Mouse (Mus musculus): ENCODE data around the gene Cntn4. TPM values are rescaled to one million over a fixed set of nuclear protein-coding genes. Genes with fewer than 3 reads are reported as not detected.

The Cntn4 gene
- total RNA-seq, 2 experiments from 2014 or later, result not detected

DNA sequence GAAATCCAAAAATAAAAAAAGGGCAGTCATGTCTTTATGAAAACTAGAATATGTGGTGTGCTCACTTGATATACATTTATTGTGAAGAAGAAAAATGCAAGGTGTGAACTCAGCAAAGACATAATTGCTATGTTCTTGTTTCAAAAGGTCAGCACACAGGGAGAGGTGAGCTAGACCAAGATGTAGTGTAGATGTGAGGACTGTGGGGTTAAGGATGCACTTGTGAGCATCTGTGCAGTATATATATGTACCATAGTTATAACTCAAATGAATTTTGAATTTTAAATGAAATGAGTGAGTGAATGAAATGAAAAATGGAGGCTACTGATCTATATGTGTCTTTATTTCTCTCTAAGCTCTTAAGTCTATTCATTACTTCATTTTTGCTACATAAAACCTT, 401.2 kb downstream of the Cntn4 start:
- DNase-seq, result no peak

DNA sequence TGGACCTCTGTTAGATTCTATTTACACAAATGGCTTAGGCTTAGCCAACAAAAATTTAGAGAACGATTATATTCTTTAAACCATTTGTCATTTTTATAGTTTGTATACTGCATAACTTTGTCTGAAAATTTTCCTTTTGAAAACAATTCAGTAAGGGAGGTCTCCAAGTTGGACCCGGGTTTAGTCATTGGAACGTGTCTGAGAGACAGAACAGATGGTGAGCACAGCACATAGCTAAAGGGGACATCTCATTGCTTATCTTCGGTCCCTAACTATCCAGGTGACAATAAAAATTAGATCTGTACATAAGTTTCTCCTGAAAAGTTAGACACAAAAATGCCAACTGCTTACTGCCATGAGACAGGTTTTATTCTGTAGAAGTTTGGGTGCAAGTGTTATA, 420.4 kb downstream of the Cntn4 start:
- no peak for DNase-seq

DNA sequence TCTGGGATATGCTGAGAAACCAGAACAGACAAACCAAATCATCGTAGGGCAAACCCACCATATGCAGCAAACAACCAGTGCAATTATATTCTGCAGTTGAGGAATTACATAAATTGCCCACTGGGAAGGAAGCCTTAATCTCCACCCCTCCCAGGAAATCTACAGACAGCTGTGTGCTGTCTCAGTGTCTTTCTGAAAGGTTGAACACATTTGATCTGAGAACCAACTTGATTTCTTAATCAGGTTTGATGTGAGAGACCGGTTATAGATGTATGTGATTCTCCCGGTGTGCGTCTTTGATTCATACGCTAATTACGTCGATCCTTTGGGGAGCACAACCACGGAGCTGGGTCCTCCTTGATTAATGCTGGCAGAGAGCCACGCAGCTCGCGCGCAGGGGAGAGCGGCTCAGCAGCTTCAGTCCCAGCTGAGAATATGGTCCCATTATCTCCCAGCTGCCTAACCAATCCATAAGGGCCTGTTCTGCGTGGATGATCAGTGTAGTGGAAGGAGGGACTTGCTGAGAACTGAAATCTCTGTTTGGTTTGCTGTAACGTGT, 441.1 kb downstream of the Cntn4 start:
- peak; percentile 14 for DNase-seq

DNA sequence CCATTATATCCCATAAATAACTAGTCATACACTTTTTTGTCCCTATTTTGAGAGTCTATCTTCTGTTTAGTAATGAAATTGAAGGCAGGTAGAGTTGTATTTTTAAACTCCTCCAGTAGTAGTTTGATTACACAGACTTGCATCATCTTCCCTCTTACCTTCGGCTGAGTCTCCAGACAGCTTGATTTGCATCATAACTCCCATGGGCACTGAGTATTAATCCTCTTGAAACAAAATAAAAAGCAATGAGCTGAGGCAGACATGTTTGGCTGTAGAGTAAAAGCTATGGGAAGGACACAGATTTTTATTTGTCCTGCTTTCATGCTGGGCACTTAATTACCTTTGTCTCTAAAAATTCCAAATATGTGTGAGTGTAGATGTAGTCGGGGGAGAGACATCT, 476.1 kb downstream of the Cntn4 start:
- DNase-seq, result no peak

DNA sequence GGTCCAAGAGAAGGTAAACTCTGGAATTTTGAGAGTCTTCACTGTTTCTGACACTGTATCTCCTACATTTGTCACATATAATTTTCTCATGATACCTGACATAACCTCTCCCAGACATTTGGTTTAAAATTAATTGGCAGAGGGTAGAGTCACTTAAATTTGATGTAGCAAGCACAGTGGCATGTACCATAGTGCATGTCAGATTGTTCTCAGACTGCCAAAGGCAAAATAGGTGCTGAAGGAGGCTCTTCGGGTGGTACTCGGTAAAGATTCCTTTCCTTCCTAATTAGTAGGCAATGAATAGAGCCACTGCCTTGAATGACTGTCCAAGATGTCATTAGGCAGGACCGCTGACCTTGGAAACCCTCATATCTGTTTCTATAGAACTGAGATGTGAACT, 477.9 kb downstream of the Cntn4 start:
- DNase-seq, result no peak

DNA sequence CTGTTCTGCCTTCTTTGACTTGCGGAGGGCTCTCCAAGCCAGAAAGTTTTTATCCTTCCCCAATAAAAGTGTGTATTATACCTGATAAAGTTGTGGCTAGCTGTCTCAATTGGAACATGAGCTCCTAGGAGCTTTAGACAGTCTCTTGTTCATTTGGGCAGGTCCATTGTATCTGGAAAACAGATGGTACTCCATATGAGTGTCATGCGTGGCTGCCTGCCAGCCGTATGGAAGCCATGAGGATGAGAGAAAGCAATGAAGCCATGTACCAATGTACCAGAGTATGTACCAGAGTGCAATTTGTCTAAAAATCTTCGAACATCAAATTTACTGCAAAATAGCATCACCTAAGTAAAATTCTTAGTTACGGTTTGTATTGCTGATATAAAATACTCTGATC, 500.1 kb downstream of the Cntn4 start:
- DNase-seq, result no peak

DNA sequence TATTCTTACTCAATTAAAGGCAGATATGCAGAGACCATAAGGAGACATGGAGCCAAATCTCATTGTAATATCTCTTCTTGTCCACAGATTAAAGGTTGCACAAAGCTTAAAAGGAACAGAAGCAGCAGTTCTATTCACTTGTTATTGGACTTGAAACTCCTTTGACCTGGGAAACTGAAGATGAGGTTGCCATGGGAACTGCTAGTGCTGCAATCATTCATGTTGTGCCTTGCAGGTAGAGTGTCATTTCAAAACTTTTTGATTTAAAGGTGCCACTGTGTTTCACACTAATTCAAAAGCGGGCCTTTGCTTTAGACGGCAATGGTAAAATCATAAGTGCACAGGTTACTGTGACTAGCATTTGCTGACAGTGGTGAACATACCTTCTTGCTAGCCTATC, 504.1 kb downstream of the Cntn4 start:
- no peak for DNase-seq

DNA sequence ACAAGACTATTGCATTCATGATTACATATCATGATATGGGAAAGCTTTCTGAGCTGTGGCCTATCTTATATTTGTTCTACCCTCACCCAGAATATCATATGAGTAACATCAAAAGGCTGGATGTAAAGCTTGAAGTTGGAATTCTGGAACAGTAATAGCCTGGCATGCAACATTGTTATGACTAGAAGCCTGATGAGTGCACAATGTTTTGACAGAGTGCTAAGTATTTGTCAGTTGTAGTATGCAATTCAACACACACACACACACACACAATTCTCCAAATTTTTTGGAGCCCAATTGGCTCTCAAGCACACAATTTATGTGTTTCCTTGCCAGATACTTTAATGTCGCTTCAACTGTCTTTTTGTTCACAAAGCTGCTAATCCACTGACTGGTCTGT, 523.5 kb downstream of the Cntn4 start:
- DNase-seq, result no peak

DNA sequence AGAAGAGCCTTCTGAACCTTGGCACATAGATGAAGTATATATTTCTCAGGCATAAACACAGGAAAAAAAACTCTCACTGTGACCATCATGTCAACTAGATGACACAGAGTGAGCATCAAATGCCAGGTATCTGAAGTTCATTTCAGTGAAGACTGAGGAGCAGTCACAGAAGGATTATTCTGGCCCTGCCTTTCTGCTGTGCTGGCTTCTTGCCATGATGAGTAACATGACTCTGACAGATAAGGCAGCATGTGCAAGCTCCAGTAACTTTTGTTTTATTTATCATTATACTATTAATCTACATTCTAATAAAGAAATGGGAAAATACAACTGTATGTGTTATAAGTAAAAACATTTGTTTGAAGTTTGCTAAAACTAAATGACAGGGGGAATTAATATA, 529.9 kb downstream of the Cntn4 start:
- DNase-seq, result no peak

DNA sequence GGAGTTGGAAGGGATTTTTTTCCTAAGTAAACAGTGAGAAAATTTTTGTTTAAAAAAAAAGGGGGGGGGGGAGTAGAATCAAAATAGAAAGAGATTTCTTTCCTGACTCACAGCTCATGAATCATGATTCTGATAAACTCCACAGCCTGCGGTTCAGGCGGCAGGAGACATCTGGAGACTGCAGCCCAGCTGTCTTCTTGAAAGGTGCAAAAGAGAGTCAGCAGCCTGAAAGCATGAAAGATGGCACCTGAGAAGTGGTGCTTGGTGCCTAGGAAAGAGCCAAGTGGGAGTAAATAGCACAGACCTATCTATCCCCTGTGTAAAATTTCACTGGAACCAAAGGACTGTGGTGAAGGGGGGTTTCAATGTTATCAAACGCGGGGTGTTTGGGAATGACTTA, 535.6 kb downstream of the Cntn4 start:
- DNase-seq, result no peak

DNA sequence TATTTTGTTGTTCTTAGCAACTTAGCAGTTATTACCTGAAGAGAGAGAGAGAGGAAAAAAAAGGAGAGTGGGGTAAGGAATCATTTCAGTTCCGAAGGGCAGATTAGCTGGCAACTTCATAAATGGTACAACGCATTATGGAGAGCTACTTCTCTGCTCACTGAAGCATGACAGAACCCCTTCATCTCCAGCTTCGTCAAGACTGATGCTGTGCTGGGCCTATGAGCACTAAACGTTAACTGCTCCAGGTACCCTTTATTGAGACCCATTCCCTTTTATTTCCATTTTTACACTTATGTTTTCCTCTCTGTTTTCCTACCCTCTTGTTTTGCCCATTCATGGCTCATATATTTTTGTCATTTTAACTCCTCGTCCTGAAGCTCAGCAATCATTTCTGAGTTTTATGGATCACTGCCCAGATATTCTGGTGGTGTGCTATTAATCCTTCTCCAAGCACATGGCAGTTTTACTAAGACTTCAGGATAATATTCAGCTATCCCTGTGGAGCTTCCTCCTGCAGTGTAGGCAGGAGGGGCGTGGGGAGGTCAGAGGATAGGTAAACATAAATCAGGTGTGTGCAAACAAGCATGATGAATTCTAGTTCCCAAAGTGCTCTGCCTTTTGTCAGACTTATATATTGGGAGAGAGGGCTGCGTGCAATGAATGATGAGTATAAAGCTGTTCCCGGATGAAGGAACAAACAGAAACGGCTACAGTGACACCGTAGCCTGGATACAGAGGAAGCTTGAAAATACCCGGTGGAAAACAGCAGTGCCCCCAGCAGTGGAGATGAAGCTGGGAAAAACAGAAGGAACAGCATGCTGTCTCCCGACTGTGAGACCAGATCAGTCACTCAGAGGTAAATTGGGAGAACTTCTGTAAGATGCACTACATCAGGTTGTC, 559.8 kb downstream of the Cntn4 start:
- DNase-seq, result no peak

DNA sequence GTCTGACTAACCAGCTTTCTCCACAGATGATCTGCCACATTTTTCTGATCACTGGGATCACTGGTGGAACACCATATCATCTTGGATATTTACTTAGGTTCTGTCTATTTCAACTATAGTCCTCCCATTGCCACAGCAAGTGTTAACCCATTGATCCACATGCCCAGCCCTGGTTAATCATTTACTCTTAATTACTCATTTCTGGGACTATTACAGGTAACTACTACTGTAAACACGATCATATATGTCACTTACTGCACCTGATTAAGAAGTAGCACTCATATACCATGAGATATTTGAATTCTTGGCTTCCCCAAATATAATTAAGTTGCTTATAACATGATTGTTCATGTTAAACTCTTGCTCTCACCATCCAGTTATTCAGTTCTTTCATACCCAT, 564.1 kb downstream of the Cntn4 start:
- no peak for DNase-seq

DNA sequence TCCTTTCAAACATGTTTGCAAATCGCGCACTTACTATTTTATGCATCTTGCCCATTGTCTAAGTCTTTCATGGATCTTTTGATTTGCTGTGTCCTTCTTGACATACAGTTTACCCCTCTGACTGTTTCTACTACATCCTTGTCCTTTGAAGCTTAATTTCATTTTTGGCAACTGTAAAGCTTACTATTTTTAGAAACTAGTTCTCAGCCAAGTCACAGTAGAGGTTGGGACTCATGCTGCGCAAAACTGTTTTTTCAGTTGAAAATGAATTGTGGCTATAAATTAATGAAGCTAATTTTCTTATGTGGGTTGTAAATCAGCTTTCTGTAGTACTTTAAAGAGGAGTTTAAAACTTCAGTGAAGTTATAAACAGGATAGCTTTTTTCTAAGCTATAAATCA, 585.9 kb downstream of the Cntn4 start:
- DNase-seq, result no peak

DNA sequence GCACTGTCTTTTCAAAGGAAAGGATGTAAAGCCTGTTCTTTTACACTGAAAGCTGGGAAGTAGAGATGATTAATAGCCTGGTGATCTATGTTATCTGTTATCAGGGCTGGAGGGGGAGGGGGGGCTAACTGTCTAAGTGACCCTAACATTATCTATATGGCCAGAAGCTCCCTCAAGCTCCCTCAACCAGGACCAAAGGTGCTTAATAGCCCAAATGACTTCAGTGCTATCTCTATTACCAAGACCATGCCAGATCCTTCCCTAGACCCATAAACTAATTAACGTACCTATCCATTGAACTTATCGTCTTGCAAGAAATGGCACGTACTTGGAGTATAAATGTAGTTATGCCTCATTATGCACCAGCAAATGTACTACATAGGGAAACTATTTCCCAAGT, 588.0 kb downstream of the Cntn4 start:
- DNase-seq, result no peak

DNA sequence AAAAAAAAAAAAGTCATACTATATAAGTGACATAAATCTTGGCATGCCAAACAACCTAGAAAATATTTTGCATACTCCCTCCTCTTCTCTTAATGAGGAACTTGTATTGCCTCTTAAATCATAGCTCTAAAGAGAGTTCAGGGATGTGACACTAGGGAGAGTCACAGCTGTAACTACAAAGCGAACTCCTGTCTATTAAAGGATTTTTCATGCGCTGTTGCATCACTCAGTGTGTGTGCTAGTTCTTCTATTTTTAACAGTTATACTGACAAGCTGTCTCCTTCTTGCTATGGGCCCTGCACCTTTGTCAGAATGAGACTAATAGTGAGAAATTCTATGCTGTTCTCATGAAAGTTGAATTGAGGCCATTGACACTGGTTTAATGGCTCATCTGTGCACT, 588.8 kb downstream of the Cntn4 start:
- DNase-seq, result no peak

DNA sequence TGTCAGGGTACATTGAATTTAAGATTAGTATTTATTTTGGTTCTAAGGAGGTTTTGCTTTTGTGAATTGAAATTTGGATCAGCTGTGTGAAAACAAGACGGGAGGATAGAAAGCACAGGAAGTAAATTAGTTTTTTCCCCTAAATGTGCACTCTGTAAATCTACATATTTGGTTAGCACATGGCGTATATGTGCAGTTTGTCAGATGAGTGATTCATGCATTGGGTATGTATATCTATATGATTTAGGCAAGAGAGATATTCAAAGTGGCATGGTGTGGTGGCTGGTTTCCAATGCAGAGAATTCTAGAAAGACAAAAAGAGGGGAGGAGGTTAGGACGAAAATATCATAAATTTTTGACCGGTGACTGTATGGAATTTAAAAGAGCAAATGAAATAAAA, 591.3 kb downstream of the Cntn4 start:
- DNase-seq, result no peak

DNA sequence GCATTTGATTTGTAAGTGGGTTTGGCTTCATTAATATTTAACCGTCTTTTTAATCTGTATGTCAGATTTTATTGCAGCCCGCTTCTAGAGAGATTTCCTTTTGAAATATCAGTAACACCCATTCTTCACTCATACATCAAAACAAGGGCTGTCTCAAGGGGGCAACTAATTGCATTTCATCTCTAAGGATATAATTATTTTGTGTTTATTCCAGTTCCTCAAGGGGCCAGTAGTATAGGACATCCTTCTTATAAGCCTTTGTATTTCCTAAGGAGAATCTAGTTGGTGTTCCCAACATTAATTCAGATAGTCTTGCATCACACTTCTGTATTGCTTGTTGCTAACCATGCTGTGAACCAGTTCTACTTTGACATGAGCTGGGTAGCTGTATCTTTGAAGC, 599.7 kb downstream of the Cntn4 start:
- no peak for DNase-seq

DNA sequence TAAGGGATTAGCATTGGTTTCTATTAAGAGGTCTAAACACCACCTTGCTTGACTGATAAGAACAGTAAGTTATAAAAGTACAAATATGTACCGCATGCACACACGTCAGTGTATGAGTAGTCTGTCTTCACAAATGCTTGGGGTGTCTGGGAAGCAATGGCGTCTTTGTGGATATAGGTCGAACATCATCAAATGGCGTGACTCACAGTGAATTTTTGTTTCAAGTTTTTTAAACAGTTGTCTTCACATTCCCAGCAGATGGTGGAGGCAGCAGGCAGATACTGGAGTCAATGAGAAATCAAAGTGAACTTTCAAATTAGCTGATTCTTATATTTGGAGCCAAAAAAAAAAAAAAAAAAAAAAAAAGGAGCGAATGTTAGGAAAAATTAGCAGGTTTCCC, 604.2 kb downstream of the Cntn4 start:
- no peak for DNase-seq

DNA sequence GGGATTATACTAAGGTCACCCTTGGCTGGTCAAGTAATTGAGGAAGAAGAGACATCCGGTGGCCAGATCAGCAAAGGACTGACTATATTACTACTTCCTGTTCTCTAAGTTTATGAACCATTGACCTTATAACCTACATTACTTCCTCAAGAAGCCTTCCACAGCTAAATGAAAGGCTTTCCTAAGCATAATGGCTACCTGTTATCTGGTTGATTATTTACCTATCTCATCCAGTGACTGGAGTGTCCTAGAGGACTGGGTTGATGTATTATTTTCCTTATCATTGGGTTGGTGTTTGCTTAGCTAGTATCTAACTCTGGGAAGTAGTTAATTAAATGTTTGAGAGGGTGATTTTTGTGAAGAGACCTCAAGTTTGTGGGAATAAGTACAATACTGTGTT, 606.4 kb downstream of the Cntn4 start:
- no peak for DNase-seq

DNA sequence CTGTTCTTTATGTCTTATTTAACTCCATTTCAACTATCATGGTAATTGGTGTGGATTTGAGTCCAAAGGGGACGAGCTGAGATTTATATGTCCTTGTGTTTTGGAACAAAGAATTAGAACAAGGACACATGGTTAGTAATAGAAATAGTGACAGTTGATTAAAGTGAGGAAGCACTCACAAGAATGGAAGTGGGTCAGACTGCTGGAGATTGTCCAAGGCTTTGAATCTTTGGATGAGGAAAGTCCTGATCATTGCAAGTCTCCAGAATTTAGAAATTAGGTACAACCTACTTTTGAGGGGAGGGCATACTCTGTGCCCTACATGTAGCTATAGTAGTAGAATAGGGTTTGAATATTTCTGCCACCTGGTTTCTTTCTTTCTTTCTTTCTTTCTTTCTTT, 622.0 kb downstream of the Cntn4 start:
- DNase-seq, result no peak

DNA sequence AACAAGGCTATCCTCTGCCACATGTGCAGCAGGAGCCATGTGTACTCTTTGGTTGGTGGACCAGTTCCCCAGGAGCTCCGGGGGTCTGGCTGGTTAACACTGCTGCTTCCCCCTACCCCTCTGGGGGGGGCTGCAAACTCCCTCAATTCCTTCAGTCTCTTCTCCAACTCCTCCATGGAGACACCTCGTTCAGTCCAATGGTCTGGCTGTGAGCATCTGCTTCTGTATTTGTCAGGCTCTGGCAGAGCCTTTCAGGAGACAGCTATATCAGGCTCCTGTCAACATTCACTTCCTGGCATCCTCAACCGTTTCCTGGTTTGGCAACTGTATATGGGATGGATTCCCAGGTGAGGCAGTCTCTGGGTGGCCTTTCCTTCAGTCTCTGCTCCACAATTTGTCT, 622.7 kb downstream of the Cntn4 start:
- no peak for DNase-seq

DNA sequence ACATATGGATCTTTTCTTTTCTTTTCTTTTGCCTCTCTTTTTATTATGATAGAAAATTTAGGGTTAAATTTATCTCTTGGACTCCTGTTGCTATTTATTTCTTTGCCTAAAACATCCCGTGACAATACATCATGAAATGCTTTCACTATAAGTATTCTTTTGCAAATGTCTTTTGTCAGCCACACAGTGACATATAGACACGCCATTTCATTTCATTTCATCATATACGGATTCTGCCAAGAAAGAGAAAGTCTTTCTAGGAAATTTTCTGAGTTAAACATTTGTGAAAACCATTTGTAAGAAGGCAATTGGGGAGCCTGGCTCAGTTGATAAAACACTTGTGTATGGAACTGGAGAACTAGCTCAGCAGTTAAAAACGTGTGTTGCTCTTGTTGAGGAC, 625.0 kb downstream of the Cntn4 start:
- no peak for DNase-seq

DNA sequence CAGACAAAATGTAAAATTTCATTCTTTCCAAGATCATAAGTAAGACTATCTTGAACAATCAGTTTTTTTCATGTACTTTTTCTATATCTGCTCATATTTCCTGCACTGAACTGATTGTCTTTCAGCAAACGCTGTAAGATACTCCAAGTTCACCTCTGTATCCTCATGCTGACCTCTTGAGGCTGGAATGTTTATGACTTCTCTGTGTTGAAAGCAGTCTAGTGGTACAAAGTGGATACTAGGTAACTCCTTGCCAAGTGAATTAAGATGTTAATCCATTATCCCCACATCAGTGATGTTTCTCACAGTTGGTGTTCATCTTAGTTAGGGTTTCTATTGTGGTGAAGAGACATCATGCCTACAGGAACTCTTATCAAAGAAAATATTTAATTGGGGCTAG, 651.5 kb downstream of the Cntn4 start:
- DNase-seq, result no peak

DNA sequence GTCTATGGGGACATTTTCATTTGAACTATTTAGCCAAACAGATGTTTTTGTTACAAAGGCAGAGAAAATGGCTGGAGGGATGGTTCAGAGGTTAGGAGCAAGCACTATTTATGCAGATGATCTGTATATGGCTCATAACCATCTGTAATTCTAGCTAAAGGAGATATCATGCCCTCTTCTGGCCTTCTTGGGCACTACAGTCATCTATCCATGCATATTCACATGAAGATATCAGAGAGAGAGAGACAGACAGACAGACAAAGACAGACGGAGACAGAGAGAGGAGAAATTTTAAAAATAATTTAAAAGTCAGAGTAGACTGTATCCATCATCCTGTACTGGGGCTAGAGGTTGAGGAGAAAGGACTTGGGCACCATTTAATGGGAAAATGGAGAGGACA, 652.2 kb downstream of the Cntn4 start:
- DNase-seq, result no peak

DNA sequence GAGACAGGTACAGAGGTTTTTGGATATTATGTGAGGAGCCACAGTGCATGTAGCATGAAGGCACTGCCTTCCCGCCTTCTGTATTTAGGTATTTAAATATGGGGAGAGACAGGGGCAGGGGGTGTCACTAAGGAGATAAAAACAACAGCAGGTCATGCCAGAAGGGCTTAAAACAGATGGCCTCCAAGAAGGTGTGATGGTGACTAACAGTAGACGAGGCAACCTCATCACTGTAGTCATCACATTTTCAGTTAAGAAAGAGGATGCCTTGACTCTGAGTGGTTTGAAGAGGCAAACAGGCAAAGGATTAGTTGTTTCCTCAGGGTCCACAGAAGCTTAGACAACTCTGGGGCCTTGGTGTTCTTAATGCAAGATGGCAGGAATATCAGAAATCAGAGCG, 655.0 kb downstream of the Cntn4 start:
- no peak for DNase-seq
